Mouse (Mus musculus) cerebellum, adult 2 months (tissue): Measurements from ENCODE around the gene Coro1a. TPM values are rescaled to one million over a fixed set of nuclear protein-coding genes. Genes with fewer than 3 reads are reported as not detected.

Experiments used
- DNase-seq, 2 experiments: peaks; one replicate each; pipeline ENCODE4 v3.0.0; 2021
- H3K27ac ChIP-seq: fragments of 200-500 bp; 2 replicates; pipeline ENCODE4 v1.5.1; 2012; ENCODE audit warnings: low read length, control low read depth, inconsistent platforms; ENCODE audit not compliant: insufficient read depth
- H3K27me3 ChIP-seq: fragments of 200-500 bp; 2 replicates; pipeline ENCODE4 v1.6.1; 2012; ENCODE audit warnings: inconsistent platforms, mild to moderate bottlenecking, low read length, moderate library complexity; ENCODE audit not compliant: control insufficient read depth, insufficient read depth
- H3K4me1 ChIP-seq: fragments of 200-500 bp; 2 replicates; pipeline ENCODE4 v1.6.1; 2011; ENCODE audit warnings: low read length; ENCODE audit not compliant: control insufficient read depth, insufficient read depth
- H3K4me3 ChIP-seq: fragments of 200-500 bp; replicated peaks from 2 replicates; pipeline ENCODE3; 2011; ENCODE audit warnings: mild to moderate bottlenecking, low read depth, low read length, control low read depth; ENCODE audit not compliant: insufficient read depth
- CTCF ChIP-seq: fragments of 200-500 bp; IDR thresholded peaks from 2 replicates; pipeline ENCODE4 v1.5.1; 2011; ENCODE audit warnings: low read depth, mild to moderate bottlenecking, control low read depth, low read length, moderate library complexity, borderline replicate concordance; ENCODE audit not compliant: insufficient read depth
- POLR2A ChIP-seq: fragments of 200-500 bp; IDR thresholded peaks from 2 replicates; pipeline ENCODE4 v1.6.1; 2011; ENCODE audit warnings: low read length, control low read depth, borderline replicate concordance; ENCODE audit not compliant: insufficient read depth
- WGBS: fragments of 180-500 bp; shearing (Covaris S2); methylation state at CpG from one replicate; pipeline ENCODE4 v1.1.7; 2018; 5-methylcytosine and 5-hydroxymethylcytosine counted together
- polyA plus RNA-seq: library from polyadenylated mRNA; depleted of rRNA; stranded (reverse); fragments of >200 nt; gene quantifications from 2 replicates; pipeline ENCODE4 v1.2.3, GENCODE M21; 2012

The Coro1a gene
- polyA plus RNA-seq, 1 experiment: 110 TPM

- DNase-seq: peak; percentile 56 to 71
- TF ChIP-seq POLR2A (peak; percentile 36; the same call in 1 of the 2 replicates), CTCF (no peak)
- 3% methylated on average over 7 of the region's 7 CpGs for WGBS
- Histone ChIP-seq H3K27ac (peak overlapping the region; percentile 64), H3K4me3 (peak overlapping the region; percentile 80), H3K27me3 (no peaks in the 10 kb centered on the region), H3K4me1 (peaks cover 26% of the 10 kb centered on the region)
Observed at GRCm38 (mm10) chr7:126703757-126704077, 3.9 kb downstream of the Coro1a start.

GRCm38 (mm10) chr7:126702861-126703756 is 4.5 kb downstream of the Coro1a start:
- TF ChIP-seq POLR2A (no peak), CTCF (no peak)
- peak overlapping the region; percentile 80 for H3K4me3 ChIP-seq
- peak; percentile 48 to 62 for DNase-seq
- peaks cover 26% of the 10 kb centered on the region for H3K4me1 ChIP-seq
- H3K27me3 ChIP-seq: no peaks in the 10 kb centered on the region
- WGBS: 26% methylated on average over 12 of the region's 12 CpGs
- peak overlapping the region; percentile 64 for H3K27ac ChIP-seq

- Histone ChIP-seq H3K4me1 (peaks cover 26% of the 10 kb centered on the region), H3K27me3 (no peaks in the 10 kb centered on the region), H3K4me3 (peak overlapping the region; percentile 80), H3K27ac (peak overlapping the region; percentile 64)
- peak in 1 of 2 experiments; percentile 18 for DNase-seq
- WGBS: 55% methylated on average over 6 of the region's 6 CpGs
- TF ChIP-seq CTCF: no peak
Observed at GRCm38 (mm10) chr7:126702358-126702757, 5.2 kb downstream of the Coro1a start.

GRCm38 (mm10) chr7:126701559-126702357 is 5.8 kb downstream of the Coro1a start:
- peak in 1 of 2 experiments; percentile 23 for DNase-seq
- peak overlapping the region; percentile 80 for H3K4me3 ChIP-seq
- TF ChIP-seq POLR2A: no peak
- TF ChIP-seq CTCF: no peak
- 39% methylated on average over 24 of the region's 24 CpGs for WGBS
- no peaks in the 10 kb centered on the region for H3K27me3 ChIP-seq
- peak overlapping the region; percentile 64 for H3K27ac ChIP-seq
- H3K4me1 ChIP-seq: peaks cover 26% of the 10 kb centered on the region

GRCm38 (mm10) chr7:126701070-126701469 is 6.5 kb downstream of the Coro1a start:
- Histone ChIP-seq H3K4me3 (peak overlapping the region; percentile 48), H3K27ac (peak overlapping the region; percentile 64; the same call in 1 of the 2 replicates), H3K4me1 (peaks cover 26% of the 10 kb centered on the region), H3K27me3 (no peaks in the 10 kb centered on the region)
- TF ChIP-seq CTCF (peak; percentile 86), POLR2A (0 out of 2 replicates have a peak, but pooled peaks have one; percentile 17)
- DNase-seq: peak; percentile 88 to 93
- WGBS: under 1% methylated on average over 11 of the region's 11 CpGs

GRCm38 (mm10) chr7:126700063-126701015 is 7.2 kb downstream of the Coro1a start:
- peak; percentile 45 to 52 for DNase-seq
- Histone ChIP-seq H3K27ac (no peak overlapping the region), H3K27me3 (no peaks in the 10 kb centered on the region), H3K4me3 (peak overlapping the region; percentile 48), H3K4me1 (peaks cover 26% of the 10 kb centered on the region)
- TF ChIP-seq POLR2A: no peak
- WGBS: 55% methylated on average over 25 of the region's 25 CpGs

- 91% methylated on average over 8 of the region's 8 CpGs for WGBS
- Histone ChIP-seq H3K4me1 (peaks cover 27% of the 10 kb centered on the region), H3K27ac (no peak overlapping the region), H3K27me3 (no peaks in the 10 kb centered on the region), H3K4me3 (no peak overlapping the region)
- TF ChIP-seq POLR2A (no peak), CTCF (no peak)
- no peak for DNase-seq
Observed at GRCm38 (mm10) chr7:126697838-126698237, 9.7 kb downstream of the Coro1a start.
